Mouse (Mus musculus): ENCODE measurements around the gene Osbpl3. TPM values are rescaled to one million over a fixed set of nuclear protein-coding genes. Genes with fewer than 3 reads are reported as not detected.
A peak's percentile ranks its signal among the peaks of the same experiment; 100 is the strongest.

The Osbpl3 gene
- total and polyA plus RNA-seq, 2 experiments = 0.15 to 0.83 TPM

GRCm38 (mm10) chr6:50312647-50313046, 143.4 kb downstream of the Osbpl3 start:
- H3K36me3 ChIP-seq (ENCODE audit: control insufficient read depth, insufficient read depth, low read length) = no peaks in the 10 kb centered on the region
- no peaks in the 10 kb centered on the region for H3K79me2 ChIP-seq (ENCODE audit: control insufficient read depth, insufficient read depth, low read length)
- H3K4me1 ChIP-seq (ENCODE audit: control insufficient read depth, insufficient read depth, low read length) = no peaks in the 10 kb centered on the region
- no peaks in the 10 kb centered on the region for H3K27me3 ChIP-seq (ENCODE audit: control insufficient read depth, insufficient read depth, low read length)
- WGBS = 37% methylated on average over 4 of the region's 4 CpGs
- peak; percentile 97 for TF ChIP-seq CTCF (IDR thresholded peaks at IDR 0.05; ENCODE audit: low read depth, low read length)
- TF ChIP-seq POLR2A (IDR thresholded peaks at IDR 0.05; ENCODE audit: extremely low read depth, insufficient read depth, low read length) = no peak
- no peak overlapping the region for H3K27ac ChIP-seq (replicated peaks; ENCODE audit: insufficient read depth, low read depth, low read length)
- peak; percentile 41 for DNase-seq (ENCODE audit: extremely low read depth, low read depth, low spot score)
- H3K4me3 ChIP-seq (ENCODE audit: insufficient read depth, low read depth, low read length) = no peak overlapping the region
- H3K9ac ChIP-seq (ENCODE audit: low read depth, low read length) = no peak overlapping the region

- Histone ChIP-seq H3K9ac (ENCODE audit: low read depth, low read length) (no peak overlapping the region), H3K79me2 (ENCODE audit: control insufficient read depth, insufficient read depth, low read length) (no peaks in the 10 kb centered on the region), H3K4me3 (ENCODE audit: insufficient read depth, low read depth, low read length) (no peak overlapping the region), H3K4me1 (ENCODE audit: control insufficient read depth, insufficient read depth, low read length) (peaks cover 4% of the 10 kb centered on the region), H3K27ac (replicated peaks; ENCODE audit: insufficient read depth, low read depth, low read length) (no peak overlapping the region), H3K36me3 (ENCODE audit: control insufficient read depth, insufficient read depth, low read length) (no peaks in the 10 kb centered on the region), H3K27me3 (ENCODE audit: control insufficient read depth, insufficient read depth, low read length) (no peaks in the 10 kb centered on the region)
- TF ChIP-seq CTCF (IDR thresholded peaks at IDR 0.05; ENCODE audit: low read depth, low read length) (no peak), POLR2A (IDR thresholded peaks at IDR 0.05; ENCODE audit: extremely low read depth, insufficient read depth, low read length) (no peak)
- DNase-seq (ENCODE audit: extremely low read depth, low read depth, low spot score) = no peak
- WGBS = 59% methylated on average over 6 of the region's 6 CpGs
Observed at GRCm38 (mm10) chr6:50309019-50309418, 147.0 kb downstream of the Osbpl3 start.

GRCm38 (mm10) chr6:50306625-50307024, 149.4 kb downstream of the Osbpl3 start:
- peaks cover 4% of the 10 kb centered on the region for H3K4me1 ChIP-seq (ENCODE audit: control insufficient read depth, insufficient read depth, low read length)
- H3K9ac ChIP-seq (ENCODE audit: low read depth, low read length) = no peak overlapping the region
- TF ChIP-seq CTCF (IDR thresholded peaks at IDR 0.05; ENCODE audit: low read depth, low read length) = no peak
- TF ChIP-seq POLR2A (IDR thresholded peaks at IDR 0.05; ENCODE audit: extremely low read depth, insufficient read depth, low read length) = no peak
- DNase-seq (ENCODE audit: extremely low read depth, low read depth, low spot score) = no peak
- WGBS = 60% methylated on average over 4 of the region's 4 CpGs
- H3K36me3 ChIP-seq (ENCODE audit: control insufficient read depth, insufficient read depth, low read length) = no peaks in the 10 kb centered on the region
- H3K27ac ChIP-seq (replicated peaks; ENCODE audit: insufficient read depth, low read depth, low read length) = no peak overlapping the region
- no peak overlapping the region for H3K4me3 ChIP-seq (ENCODE audit: insufficient read depth, low read depth, low read length)
- H3K27me3 ChIP-seq (ENCODE audit: control insufficient read depth, insufficient read depth, low read length) = no peaks in the 10 kb centered on the region
- no peaks in the 10 kb centered on the region for H3K79me2 ChIP-seq (ENCODE audit: control insufficient read depth, insufficient read depth, low read length)

DNA sequence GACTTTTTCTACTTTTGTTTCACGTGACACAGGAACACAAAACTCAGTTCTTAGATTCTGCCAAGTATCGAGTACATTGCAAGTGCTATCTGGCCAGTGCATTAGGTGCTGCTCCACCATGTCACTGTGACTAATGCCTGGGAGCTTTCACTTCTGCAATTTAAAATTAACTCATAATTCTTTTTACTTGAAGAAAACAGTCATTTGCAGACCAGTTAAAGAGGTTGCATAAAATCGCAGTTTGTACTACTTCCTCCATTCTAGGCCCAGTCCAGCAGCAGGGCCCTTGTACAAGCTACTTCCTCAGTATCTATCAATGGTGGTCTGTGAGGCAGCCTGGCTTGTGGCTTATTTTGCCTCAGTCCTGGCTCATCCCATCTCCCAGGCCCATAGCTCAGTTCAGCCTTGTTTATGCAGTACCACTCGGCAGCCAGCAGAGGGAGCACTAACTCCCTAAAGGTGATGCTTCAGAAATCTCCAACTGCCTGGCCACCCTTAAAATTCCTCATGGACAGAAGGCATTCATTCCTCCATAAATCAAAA, 151.0 kb downstream of the Osbpl3 start:
- 65% methylated on average over 4 of the region's 4 CpGs for WGBS
- DNase-seq (ENCODE audit: extremely low read depth, low read depth, low spot score) = peak; percentile 49
- H3K79me2 ChIP-seq (ENCODE audit: control insufficient read depth, insufficient read depth, low read length) = no peaks in the 10 kb centered on the region

GRCm38 (mm10) chr6:50301121-50301520, 154.9 kb downstream of the Osbpl3 start:
- WGBS = 93% methylated on average over 7 of the region's 7 CpGs
- DNase-seq (ENCODE audit: extremely low read depth, low read depth, low spot score) = no peak
- Histone ChIP-seq H3K9ac (ENCODE audit: low read depth, low read length) (no peak overlapping the region), H3K79me2 (ENCODE audit: control insufficient read depth, insufficient read depth, low read length) (no peaks in the 10 kb centered on the region), H3K4me1 (ENCODE audit: control insufficient read depth, insufficient read depth, low read length) (no peaks in the 10 kb centered on the region), H3K4me3 (ENCODE audit: insufficient read depth, low read depth, low read length) (no peak overlapping the region), H3K27me3 (ENCODE audit: control insufficient read depth, insufficient read depth, low read length) (no peaks in the 10 kb centered on the region), H3K36me3 (ENCODE audit: control insufficient read depth, insufficient read depth, low read length) (no peaks in the 10 kb centered on the region), H3K27ac (replicated peaks; ENCODE audit: insufficient read depth, low read depth, low read length) (no peak overlapping the region)
- no peak for TF ChIP-seq POLR2A (IDR thresholded peaks at IDR 0.05; ENCODE audit: extremely low read depth, insufficient read depth, low read length)
- no peak for TF ChIP-seq CTCF (IDR thresholded peaks at IDR 0.05; ENCODE audit: low read depth, low read length)

More for the DNA sequence above, 151.0 kb downstream of the Osbpl3 start:
- H3K27ac ChIP-seq (replicated peaks; ENCODE audit: insufficient read depth, low read depth, low read length) = no peak overlapping the region
- no peaks in the 10 kb centered on the region for H3K27me3 ChIP-seq (ENCODE audit: control insufficient read depth, insufficient read depth, low read length)
- no peak overlapping the region for H3K4me3 ChIP-seq (ENCODE audit: insufficient read depth, low read depth, low read length)
- peaks cover 4% of the 10 kb centered on the region for H3K4me1 ChIP-seq (ENCODE audit: control insufficient read depth, insufficient read depth, low read length)
- no peak for TF ChIP-seq POLR2A (IDR thresholded peaks at IDR 0.05; ENCODE audit: extremely low read depth, insufficient read depth, low read length)
- TF ChIP-seq CTCF (IDR thresholded peaks at IDR 0.05; ENCODE audit: low read depth, low read length) = peak; percentile 87
- H3K9ac ChIP-seq (ENCODE audit: low read depth, low read length) = no peak overlapping the region
- H3K36me3 ChIP-seq (ENCODE audit: control insufficient read depth, insufficient read depth, low read length) = no peaks in the 10 kb centered on the region

DNA sequence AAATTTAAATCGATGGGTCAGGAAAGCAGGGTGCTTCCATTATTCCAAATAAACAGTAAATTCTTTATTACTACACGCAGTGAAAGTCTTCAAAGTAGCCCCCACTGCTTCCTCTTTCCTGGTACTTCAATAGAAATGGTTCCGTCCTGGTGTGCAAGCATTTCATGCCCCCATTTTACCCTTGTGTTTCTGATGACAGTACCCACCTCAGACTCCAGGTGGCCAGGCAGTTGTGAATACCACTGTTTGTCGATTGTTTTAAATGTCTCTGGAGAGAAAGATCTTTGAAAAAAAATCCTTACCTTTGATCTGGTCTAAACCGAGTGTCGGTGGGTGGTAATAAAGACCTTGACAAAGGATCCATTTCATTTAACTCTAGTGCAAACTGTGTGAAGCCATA, 155.4 kb downstream of the Osbpl3 start:
- 84% methylated on average over 6 of the region's 6 CpGs for WGBS

More for the DNA sequence above, 155.4 kb downstream of the Osbpl3 start:
- H3K27ac ChIP-seq (replicated peaks; ENCODE audit: insufficient read depth, low read depth, low read length) = no peak overlapping the region
- no peak overlapping the region for H3K4me3 ChIP-seq (ENCODE audit: insufficient read depth, low read depth, low read length)
- H3K79me2 ChIP-seq (ENCODE audit: control insufficient read depth, insufficient read depth, low read length) = no peaks in the 10 kb centered on the region
- no peaks in the 10 kb centered on the region for H3K27me3 ChIP-seq (ENCODE audit: control insufficient read depth, insufficient read depth, low read length)
- H3K9ac ChIP-seq (ENCODE audit: low read depth, low read length) = no peak overlapping the region
- TF ChIP-seq CTCF (IDR thresholded peaks at IDR 0.05; ENCODE audit: low read depth, low read length) = no peak
- no peaks in the 10 kb centered on the region for H3K36me3 ChIP-seq (ENCODE audit: control insufficient read depth, insufficient read depth, low read length)
- H3K4me1 ChIP-seq (ENCODE audit: control insufficient read depth, insufficient read depth, low read length) = no peaks in the 10 kb centered on the region
- no peak for DNase-seq (ENCODE audit: extremely low read depth, low read depth, low spot score)
